Mouse (Mus musculus) liver, embryonic 14.5 days (tissue): ENCODE results near the gene Arl8a.
A peak's percentile ranks its signal among the peaks of the same experiment; 100 is the strongest.

ENCODE experiments used
- CTCF ChIP-seq: IDR thresholded peaks from 2 replicates; pipeline ENCODE4 v1.5.1; 2016; ENCODE audit warnings: antibody characterized with exemption, low read depth, control low read depth
- EP300 ChIP-seq: IDR thresholded peaks from 2 replicates; pipeline ENCODE4 v1.6.1; 2016; ENCODE audit warnings: antibody characterized with exemption, low read depth

DNA sequence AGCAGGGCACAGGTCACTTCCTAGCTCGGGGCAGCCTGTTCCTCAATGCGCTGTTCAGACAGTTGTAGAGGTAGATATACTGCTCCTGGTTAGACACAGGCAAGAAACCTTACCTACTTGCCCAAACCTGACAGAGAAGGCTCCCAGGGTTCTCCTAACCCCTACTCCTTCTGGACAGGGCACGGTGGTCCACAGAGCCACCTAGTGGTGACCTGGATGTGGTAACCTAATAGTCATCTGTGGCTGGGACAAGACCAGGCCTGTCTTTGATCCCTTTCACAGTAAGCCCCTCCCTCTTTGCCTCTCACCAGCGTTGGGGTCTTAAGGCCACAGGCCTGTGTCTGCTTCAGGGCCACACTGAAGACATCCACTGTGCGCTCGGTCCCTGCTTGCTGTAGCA is 38.0 kb upstream of the Arl8a start:
- TF ChIP-seq CTCF, result peak; percentile 73
- no peak for TF ChIP-seq EP300
